Mouse (Mus musculus) heart, postnatal 0 days (tissue): ENCODE measurements around the gene Dbil5. TPM values are rescaled to one million over a fixed set of nuclear protein-coding genes. Genes with fewer than 3 reads are reported as not detected.
"Not testable (repeated sequence)": the region's sequence is repeated elsewhere in the genome, so short reads cannot be mapped to it uniquely, and the experiment has no call there.

Experiments used
- ATAC-seq: fragments of 200-750 bp; cut with Nextera tagmentation; 2 replicates; pipeline ENCODE4 v1.8.0; 2017; ENCODE audit warnings: low read depth, moderate number of reproducible peaks, moderate library complexity; ENCODE audit not compliant: insufficient read depth
- DNase-seq: peaks from one replicate; pipeline ENCODE4 v3.0.0-alpha.2; 2016; ENCODE audit warnings: low spot score
- H3K27ac ChIP-seq: fragments of 300-500 bp; sonication (generic); 2 replicates; pipeline ENCODE4 v1.5.1; 2014; ENCODE audit warnings: low read depth, mild to moderate bottlenecking
- H3K27me3 ChIP-seq: fragments of 300-500 bp; sonication (generic); 2 replicates; pipeline ENCODE4 v1.6.1; 2014; ENCODE audit warnings: low read length, mixed read lengths; ENCODE audit not compliant: control insufficient read depth, insufficient read depth
- H3K36me3 ChIP-seq: fragments of 300-500 bp; sonication (generic); replicated peaks from 2 replicates; pipeline ENCODE4 v1.6.1; 2014; ENCODE audit warnings: low read length, mixed read lengths; ENCODE audit not compliant: control insufficient read depth, insufficient read depth
- H3K4me1 ChIP-seq: fragments of 300-500 bp; sonication (generic); 2 replicates; pipeline ENCODE4 v1.6.1; 2014; ENCODE audit warnings: antibody characterized with exemption; ENCODE audit not compliant: control insufficient read depth, insufficient read depth
- H3K4me2 ChIP-seq: fragments of 300-500 bp; sonication (generic); 2 replicates; pipeline ENCODE4 v1.6.1; 2014; ENCODE audit warnings: low read depth, mild to moderate bottlenecking, low read length, moderate library complexity
- H3K4me3 ChIP-seq: fragments of 300-500 bp; sonication (generic); 2 replicates; pipeline ENCODE4 v1.5.1; 2014; ENCODE audit warnings: low read depth, low read length
- H3K9ac ChIP-seq: fragments of 300-500 bp; sonication (generic); replicated peaks from 2 replicates; pipeline ENCODE4 v1.6.1; 2014; ENCODE audit warnings: low read depth, low read length, mixed read lengths
- H3K9me3 ChIP-seq: fragments of 300-500 bp; sonication (generic); replicated peaks from 2 replicates; pipeline ENCODE4 v1.6.1; 2016; ENCODE audit warnings: low read length; ENCODE audit not compliant: control insufficient read depth
- CTCF ChIP-seq: IDR thresholded peaks from 2 replicates; pipeline ENCODE4 v1.5.1; 2016; ENCODE audit warnings: antibody characterized with exemption, control low read depth, low read depth
- EP300 ChIP-seq: IDR thresholded peaks from 2 replicates; pipeline ENCODE4 v1.6.1; 2016; ENCODE audit warnings: antibody characterized with exemption, low read depth
- WGBS: fragments of 180-500 bp; shearing (Covaris S2); extraction: QIAGEN DNeasy Blood & Tissue Kit; methylation state at CpG from one replicate; pipeline ENCODE4 v1.1.7; 2014; 5-methylcytosine and 5-hydroxymethylcytosine counted together
- polyA plus RNA-seq: library from polyadenylated mRNA; unstranded; fragments of >200 nt; fragmentation: Nextera tagmentation; extraction: Ambion mirVana; gene quantifications from 2 replicates; pipeline ENCODE4 v1.2.1, GENCODE M21; 2015
- total RNA-seq: library from RNA; depleted of rRNA; stranded (reverse); fragments of >200 nt; gene quantifications from 2 replicates; pipeline ENCODE4 v1.2.3, GENCODE M21; 2014; ENCODE audit warnings: low replicate concordance

The Dbil5 gene
- total and polyA plus RNA-seq, 2 experiments from 2014 or later: 1.6 TPM; not detected in 1

DNA sequence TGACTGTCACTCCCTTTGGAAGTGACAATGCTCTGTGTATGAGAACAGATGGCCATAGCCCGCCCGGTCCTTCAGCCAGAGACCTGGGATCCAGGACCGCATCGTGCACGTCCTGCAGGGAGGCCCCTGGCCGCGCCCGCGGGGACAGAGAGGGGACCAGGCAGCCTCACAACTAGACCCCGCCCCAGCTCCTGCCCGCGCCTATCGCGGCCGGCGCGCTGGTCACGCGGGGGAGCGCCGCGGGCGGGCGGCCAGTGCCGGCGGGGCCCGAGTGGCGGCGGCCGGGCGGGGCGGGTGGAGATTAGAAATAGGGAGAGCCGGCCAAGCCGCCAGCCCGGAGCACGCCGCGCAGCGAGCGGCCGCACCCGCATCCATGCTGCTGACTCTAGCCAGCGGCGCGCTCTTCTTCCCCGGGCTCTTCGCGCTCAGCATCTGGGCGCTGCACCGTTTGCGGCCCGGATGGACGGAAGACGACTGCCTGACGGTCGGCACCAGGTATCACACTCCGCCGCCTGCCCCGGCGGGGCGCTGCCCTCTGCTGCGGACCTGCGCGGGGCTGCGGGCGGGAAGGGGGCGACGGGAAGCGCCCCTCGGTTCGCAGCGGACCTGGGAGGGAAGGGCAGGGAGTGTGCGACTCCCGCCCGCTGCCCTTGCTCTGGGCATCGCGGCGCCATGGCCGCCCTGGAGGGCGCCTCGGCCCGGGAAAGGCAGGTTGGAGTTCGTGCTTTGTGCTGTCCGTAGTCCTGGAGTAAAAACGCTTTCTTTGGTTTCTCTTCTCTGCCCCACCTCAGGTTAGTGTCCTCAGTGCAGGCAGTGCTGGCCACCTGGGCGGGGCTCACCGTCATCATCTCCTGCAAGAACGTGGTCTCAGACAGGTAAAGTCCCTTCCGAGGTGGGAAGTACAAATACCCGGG lies 15.4 kb upstream of the Dbil5 start:
- peak overlapping the region; percentile 74 for H3K9ac ChIP-seq
- peak; percentile 88 for DNase-seq

DNA sequence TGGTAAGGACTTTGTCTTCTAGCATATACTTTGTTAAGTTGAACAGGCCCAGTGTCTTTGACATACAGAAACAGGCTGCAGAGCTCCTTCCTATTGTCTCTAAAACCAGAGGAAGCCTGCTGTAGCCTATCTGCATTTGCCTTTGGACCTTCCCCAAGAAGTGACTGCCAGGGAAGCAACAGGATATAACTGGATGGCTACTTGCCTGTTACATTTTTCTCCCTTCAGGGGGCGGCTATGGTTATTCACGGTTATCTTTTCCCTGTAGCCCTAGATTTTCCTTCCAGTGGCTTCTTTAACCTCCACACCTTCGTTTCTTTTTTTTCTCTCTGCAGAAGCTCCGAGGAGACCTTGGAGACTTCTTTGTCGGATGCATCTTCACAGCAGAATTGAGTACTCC lies 10.6 kb upstream of the Dbil5 start:
- ATAC-seq (no peak), DNase-seq (peak; percentile 33)
- no peak overlapping the region for H3K27ac ChIP-seq
- H3K27me3 ChIP-seq: no peaks in the 10 kb centered on the region
- no peak overlapping the region for H3K9ac ChIP-seq
- H3K4me2 ChIP-seq: no peak overlapping the region
- 0 out of 2 replicates have a peak, but pooled peaks cover 16% of the 10 kb centered on the region for H3K36me3 ChIP-seq
- 65% methylated on average over 5 of the region's 5 CpGs for WGBS
- no peak for TF ChIP-seq EP300
- TF ChIP-seq CTCF: no peak
- no peak overlapping the region for H3K4me3 ChIP-seq
- no peaks in the 10 kb centered on the region; the same call in 1 of the 2 replicates for H3K4me1 ChIP-seq
- H3K9me3 ChIP-seq: no peaks in the 10 kb centered on the region

More for the DNA sequence above, 15.4 kb upstream of the Dbil5 start:
- Histone ChIP-seq H3K27ac (no peak overlapping the region), H3K36me3 (0 out of 2 replicates have a peak, but pooled peaks cover 7% of the 10 kb centered on the region), H3K4me2 (peak overlapping the region; percentile 98), H3K4me3 (peak overlapping the region; percentile 84), H3K4me1 (no peaks in the 10 kb centered on the region; the same call in 1 of the 2 replicates), H3K27me3 (no peaks in the 10 kb centered on the region), H3K9me3 (no peaks in the 10 kb centered on the region)
- TF ChIP-seq CTCF (no peak), EP300 (no peak)
- under 1% methylated on average over 85 of the region's 90 CpGs for WGBS
- ATAC-seq: peak; percentile 98

DNA sequence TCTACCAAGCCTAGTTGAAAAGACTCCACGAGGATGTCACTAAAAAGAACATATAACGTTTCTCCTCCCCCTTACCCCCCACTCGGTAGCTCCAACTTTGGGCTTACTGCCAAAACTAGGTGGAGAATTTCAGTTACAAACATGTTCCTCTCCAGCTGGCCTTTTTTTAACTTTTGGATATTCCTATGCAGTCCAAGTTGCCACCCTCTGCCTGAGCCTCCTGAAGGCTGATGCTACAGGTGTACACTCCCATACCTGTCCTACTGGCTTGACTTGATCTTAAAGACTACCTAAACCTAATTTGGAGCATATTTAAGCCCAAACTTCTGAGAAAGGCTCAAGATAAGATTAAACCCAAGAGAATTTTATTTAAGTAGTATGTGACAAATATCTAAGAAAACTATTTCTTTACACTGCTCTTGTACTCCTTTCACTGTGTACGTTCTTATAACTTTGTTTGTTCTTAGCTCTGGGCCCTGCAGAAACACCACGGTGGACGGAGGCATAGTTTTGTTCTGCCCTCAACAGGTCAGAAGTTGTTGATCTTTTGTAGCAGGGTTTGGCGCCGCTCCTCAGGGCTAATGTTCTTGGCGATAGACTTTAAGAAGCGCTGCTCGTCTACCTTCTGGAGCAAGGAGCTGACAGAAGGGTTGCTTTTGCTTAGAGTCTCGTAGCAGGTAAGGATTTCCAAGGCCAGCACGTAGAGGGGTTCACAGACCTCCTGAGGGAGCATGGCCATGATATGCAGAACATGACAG lies 7.0 kb upstream of the Dbil5 start:
- Histone ChIP-seq H3K9ac (no peak overlapping the region), H3K4me1 (no peaks in the 10 kb centered on the region), H3K9me3 (no peaks in the 10 kb centered on the region), H3K27ac (no peak overlapping the region), H3K4me2 (no peak overlapping the region), H3K4me3 (no peak overlapping the region), H3K27me3 (no peaks in the 10 kb centered on the region), H3K36me3 (peaks cover 39% of the 10 kb centered on the region)
- TF ChIP-seq CTCF (no peak), EP300 (no peak)
- DNase-seq: no peak
- 78% methylated on average over 13 of the region's 13 CpGs for WGBS
- no peak for ATAC-seq

DNA sequence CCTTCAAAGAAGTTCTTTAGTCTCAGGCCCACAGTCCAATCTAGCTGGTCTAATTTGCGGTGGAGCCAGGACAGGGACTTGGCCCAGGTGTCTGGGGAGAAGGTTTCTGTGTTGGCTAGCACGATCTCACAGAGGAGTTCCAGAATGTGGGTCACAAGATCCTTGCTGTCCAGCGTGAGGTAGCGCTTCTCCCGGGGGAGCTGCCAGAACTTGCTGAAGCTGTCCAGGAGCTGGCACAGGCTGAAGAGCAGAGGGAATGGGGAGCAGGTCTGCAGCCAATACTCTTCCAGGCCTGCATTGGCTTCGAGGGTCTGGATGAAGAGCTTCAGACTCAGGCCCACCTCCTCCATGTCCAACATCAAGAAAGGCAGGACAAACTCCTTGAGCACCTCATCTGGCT lies 5.8 kb upstream of the Dbil5 start:
- ATAC-seq, H3K27me3 ChIP-seq, DNase-seq, H3K4me2 ChIP-seq, H3K9ac ChIP-seq, H3K4me1 ChIP-seq, H3K4me3 ChIP-seq, H3K27ac ChIP-seq, H3K9me3 ChIP-seq: not testable (repeated sequence)
- 89% methylated on average over 3 of the region's 6 CpGs for WGBS
- H3K36me3 ChIP-seq: peaks cover 36% of the 10 kb centered on the region

DNA sequence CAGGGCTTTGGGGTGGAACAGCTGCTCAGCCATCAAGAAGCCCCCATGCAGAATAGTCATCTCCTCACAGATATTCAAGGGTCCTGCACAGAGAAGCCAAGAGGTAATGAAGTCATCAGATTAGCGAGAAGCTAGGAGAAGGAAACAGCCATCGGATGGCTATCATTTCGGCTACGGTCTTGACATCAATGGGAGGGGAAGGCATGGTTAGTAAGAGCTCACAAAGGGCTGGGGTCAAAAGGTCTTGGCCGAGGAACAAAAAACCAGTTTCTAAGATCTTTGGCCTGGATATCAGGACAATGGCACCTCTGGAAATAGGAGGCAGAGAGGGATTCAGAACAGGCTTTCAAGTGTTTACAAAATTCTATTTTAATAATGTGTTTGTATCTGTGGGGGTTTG lies 3.6 kb upstream of the Dbil5 start:
- 84% methylated on average over 5 of the region's 5 CpGs for whole genome bisulfite sequencing
- no peak for TF ChIP-seq EP300
- no peaks in the 10 kb centered on the region for H3K9me3 ChIP-seq
- H3K4me3 ChIP-seq: no peak overlapping the region
- no peak for DNase-seq
- ATAC-seq: no peak
- peaks cover 34% of the 10 kb centered on the region for H3K36me3 ChIP-seq
- H3K4me2 ChIP-seq: no peak overlapping the region
- no peak overlapping the region for H3K9ac ChIP-seq
- H3K27me3 ChIP-seq: no peaks in the 10 kb centered on the region
- no peak overlapping the region for H3K27ac ChIP-seq
- 0 out of 2 replicates have a peak, but pooled peaks cover 5% of the 10 kb centered on the region for H3K4me1 ChIP-seq
